Mouse (Mus musculus) liver, embryonic 14.5 days (tissue): ENCODE results near the gene Golga5.

Experiments
- CTCF ChIP-seq: IDR thresholded peaks from 2 replicates; pipeline ENCODE4 v1.5.1; 2016; ENCODE audit warnings: antibody characterized with exemption, low read depth, control low read depth
- EP300 ChIP-seq: IDR thresholded peaks from 2 replicates; pipeline ENCODE4 v1.6.1; 2016; ENCODE audit warnings: antibody characterized with exemption, low read depth

GRCm38 (mm10) chr12:102441141-102441540, 27.8 kb upstream of the Golga5 start:
- TF ChIP-seq CTCF (no peak), EP300 (no peak)
